Mouse (Mus musculus) myocyte (in vitro differentiated cells): ENCODE data around the gene Srcap.

Source experiments
- CEBPB ChIP-seq: IDR thresholded peaks from 2 replicates; pipeline ENCODE4 v1.6.1; 2011; ENCODE audit warnings: mild to moderate bottlenecking, moderate library complexity; ENCODE audit not compliant: poor library complexity, insufficient read depth, severe bottlenecking
- MAX ChIP-seq: IDR thresholded peaks from one replicate; pipeline ENCODE4 v1.6.1; 2011; ENCODE audit warnings: low read depth, mild to moderate bottlenecking, control low read depth
- MYOD1 ChIP-seq, 3 experiments: IDR thresholded peaks; one replicate each; pipeline ENCODE4 v1.6.1; 2011; ENCODE audit warnings: control low read depth in 2 of 3, low read depth in 2 of 3, mild to moderate bottlenecking in 2 of 3, moderate library complexity in 1 of 3; ENCODE audit not compliant: insufficient read length in 2 of 3, control insufficient read depth in 1 of 3
- POLR2A ChIP-seq: IDR thresholded peaks from one replicate; pipeline ENCODE4 v1.6.1; 2011; ENCODE audit warnings: low read depth, mild to moderate bottlenecking, control low read depth, moderate library complexity; ENCODE audit not compliant: insufficient read length
- POLR2AphosphoS2 ChIP-seq: IDR thresholded peaks from one replicate; pipeline ENCODE4 v1.6.1; 2011; ENCODE audit warnings: low read depth, control low read depth; ENCODE audit not compliant: insufficient read length
- REST ChIP-seq: IDR thresholded peaks from one replicate; pipeline ENCODE4 v1.6.1; 2011; ENCODE audit warnings: mild to moderate bottlenecking, control low read depth, moderate library complexity; ENCODE audit not compliant: insufficient read depth, insufficient read length
- USF1 ChIP-seq: IDR thresholded peaks from one replicate; pipeline ENCODE4 v1.6.1; 2011; ENCODE audit warnings: low read depth, mild to moderate bottlenecking, control low read depth, moderate library complexity

DNA sequence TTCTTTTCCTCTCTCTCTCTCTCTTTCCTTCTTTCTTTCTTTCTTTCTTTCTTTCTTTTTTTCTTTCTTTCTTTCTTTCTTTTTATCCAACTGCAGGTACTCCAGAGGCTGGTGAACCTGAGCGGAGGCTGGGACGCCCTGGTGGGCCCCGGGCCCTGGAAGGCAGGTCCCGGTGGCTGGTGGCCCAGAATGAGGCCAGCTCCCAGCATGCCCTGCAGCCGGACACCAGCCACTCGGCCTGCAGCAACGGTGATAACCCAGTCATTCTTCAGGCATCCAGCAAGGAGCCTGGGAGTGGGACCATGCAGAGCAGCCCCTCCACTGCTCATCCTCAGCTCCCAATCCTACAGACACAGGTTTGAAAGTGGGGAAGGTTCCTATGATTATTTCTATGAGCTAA is 4.1 kb downstream of the Srcap start:
- TF ChIP-seq USF1, result no peak
- no peak for TF ChIP-seq REST
- no peak for TF ChIP-seq MYOD1 (IDR thresholded peaks at IDR 0.05; ENCODE audit: control insufficient read depth in 1 of 3, insufficient read length in 2 of 3, low read depth in 2 of 3)
- TF ChIP-seq MAX, result no peak
- TF ChIP-seq CEBPB, result no peak
- no peak for TF ChIP-seq POLR2AphosphoS2
- no peak for TF ChIP-seq POLR2A
